Mouse (Mus musculus) stomach, embryonic 16.5 days (tissue): ENCODE data around the gene Chn2. TPM values are rescaled to one million over a fixed set of nuclear protein-coding genes. Genes with fewer than 3 reads are reported as not detected.
A peak's percentile ranks its signal among the peaks of the same experiment; 100 is the strongest.

Experiments
- ATAC-seq: fragments of 200-750 bp; cut with Nextera tagmentation; 2 replicates; pipeline ENCODE4 v1.8.0; 2017; ENCODE audit warnings: moderate number of reproducible peaks, moderate TSS enrichment; ENCODE audit not compliant: insufficient read depth, low FRiP score
- H3K27ac ChIP-seq: fragments of 300-500 bp; sonication (generic); 2 replicates; pipeline ENCODE4 v1.5.1; 2014; ENCODE audit warnings: low read length
- H3K27me3 ChIP-seq: fragments of 300-500 bp; sonication (generic); 2 replicates; pipeline ENCODE4 v1.6.1; 2014; ENCODE audit warnings: low read length, control low read depth, mixed read lengths; ENCODE audit not compliant: control insufficient read depth, insufficient read depth
- H3K36me3 ChIP-seq: fragments of 300-500 bp; sonication (generic); 2 replicates; pipeline ENCODE4 v1.6.1; 2014; ENCODE audit warnings: low read length; ENCODE audit not compliant: control insufficient read depth, insufficient read depth
- H3K4me1 ChIP-seq: fragments of 300-500 bp; sonication (generic); 2 replicates; pipeline ENCODE4 v1.6.1; 2014; ENCODE audit warnings: low read length, control low read depth, mixed read lengths; ENCODE audit not compliant: control insufficient read depth, insufficient read depth
- H3K4me2 ChIP-seq: fragments of 300-500 bp; sonication (generic); 2 replicates; pipeline ENCODE4 v1.6.1; 2014; ENCODE audit warnings: low read depth, low read length, mixed read lengths
- H3K4me3 ChIP-seq: fragments of 300-500 bp; sonication (generic); replicated peaks from 2 replicates; pipeline ENCODE4 v1.5.1; 2014; ENCODE audit warnings: mild to moderate bottlenecking, low read length
- H3K9ac ChIP-seq: fragments of 300-500 bp; sonication (generic); 2 replicates; pipeline ENCODE4 v1.6.1; 2014; ENCODE audit warnings: low read length
- H3K9me3 ChIP-seq: fragments of 300-500 bp; sonication (generic); replicated peaks from 2 replicates; pipeline ENCODE4 v1.6.1; 2016; ENCODE audit warnings: low read length, control low read depth; ENCODE audit not compliant: control insufficient read depth
- WGBS: fragments of 180-500 bp; shearing (Covaris S2); extraction: QIAGEN DNeasy Blood & Tissue Kit; methylation state at CpG from one replicate; pipeline ENCODE4 v1.1.7; 2014; 5-methylcytosine and 5-hydroxymethylcytosine counted together
- polyA plus RNA-seq: library from polyadenylated mRNA; unstranded; fragments of >200 nt; fragmentation: Nextera tagmentation; extraction: Ambion mirVana; gene quantifications from 2 replicates; pipeline ENCODE4 v1.2.1, GENCODE M21; 2015

The Chn2 gene
- polyA plus RNA-seq, 1 experiment from 2014 or later = 16.2 TPM

- Histone ChIP-seq H3K9me3 (no peaks in the 10 kb centered on the region), H3K4me2 (no peak overlapping the region), H3K36me3 (no peaks in the 10 kb centered on the region), H3K4me3 (no peak overlapping the region), H3K27ac (no peak overlapping the region), H3K9ac (no peak overlapping the region), H3K4me1 (no peaks in the 10 kb centered on the region), H3K27me3 (no peaks in the 10 kb centered on the region)
- ATAC-seq = no peak
- whole genome bisulfite sequencing = 48% methylated on average over 4 of the region's 4 CpGs
These were observed 186.0 kb downstream of the Chn2 start for GRCm38 (mm10) chr6:54225327-54225726.

GRCm38 (mm10) chr6:54227061-54227460 lies 187.7 kb downstream of the Chn2 start:
- H3K4me2 ChIP-seq = no peak overlapping the region

GRCm38 (mm10) chr6:54228421-54228820 lies 189.1 kb downstream of the Chn2 start:
- Histone ChIP-seq H3K4me2 (no peak overlapping the region), H3K9me3 (no peaks in the 10 kb centered on the region), H3K4me3 (no peak overlapping the region), H3K27me3 (no peaks in the 10 kb centered on the region), H3K4me1 (no peaks in the 10 kb centered on the region), H3K27ac (no peak overlapping the region), H3K9ac (no peak overlapping the region), H3K36me3 (no peaks in the 10 kb centered on the region)
- WGBS = 71% methylated on average over 9 of the region's 9 CpGs
- ATAC-seq = no peak

More at GRCm38 (mm10) chr6:54227061-54227460, 187.7 kb downstream of the Chn2 start:
- Histone ChIP-seq H3K36me3 (no peaks in the 10 kb centered on the region), H3K9ac (no peak overlapping the region), H3K4me3 (no peak overlapping the region), H3K27ac (no peak overlapping the region), H3K4me1 (no peaks in the 10 kb centered on the region), H3K27me3 (no peaks in the 10 kb centered on the region), H3K9me3 (no peaks in the 10 kb centered on the region)
- ATAC-seq = no peak
- WGBS = 94% methylated on average over 3 of the region's 3 CpGs

- no peaks in the 10 kb centered on the region for H3K36me3 ChIP-seq
- no peaks in the 10 kb centered on the region for H3K27me3 ChIP-seq
- H3K9ac ChIP-seq = no peak overlapping the region
- H3K4me2 ChIP-seq = no peak overlapping the region
- no peak overlapping the region for H3K27ac ChIP-seq
- no peak overlapping the region for H3K4me3 ChIP-seq
- 1% methylated on average over 2 of the region's 2 CpGs for WGBS
- no peaks in the 10 kb centered on the region for H3K9me3 ChIP-seq
- H3K4me1 ChIP-seq = no peaks in the 10 kb centered on the region
- peak; percentile 20; the same call in 1 of the 2 replicates for ATAC-seq
These were observed 189.5 kb downstream of the Chn2 start for GRCm38 (mm10) chr6:54228874-54229273.

GRCm38 (mm10) chr6:54231769-54232558 lies 192.6 kb downstream of the Chn2 start:
- no peak overlapping the region for H3K4me3 ChIP-seq
- H3K4me1 ChIP-seq = no peaks in the 10 kb centered on the region
- no peaks in the 10 kb centered on the region for H3K36me3 ChIP-seq
- H3K27ac ChIP-seq = no peak overlapping the region
- no peaks in the 10 kb centered on the region for H3K9me3 ChIP-seq
- H3K27me3 ChIP-seq = no peaks in the 10 kb centered on the region
- WGBS = 70% methylated on average over 13 of the region's 13 CpGs
- no peak overlapping the region for H3K9ac ChIP-seq
- no peak for ATAC-seq
- no peak overlapping the region for H3K4me2 ChIP-seq

GRCm38 (mm10) chr6:54236441-54236840 lies 197.1 kb downstream of the Chn2 start:
- no peaks in the 10 kb centered on the region for H3K9me3 ChIP-seq
- no peak overlapping the region for H3K27ac ChIP-seq
- no peaks in the 10 kb centered on the region for H3K4me1 ChIP-seq
- ATAC-seq = no peak
- no peak overlapping the region for H3K4me3 ChIP-seq
- no peak overlapping the region for H3K9ac ChIP-seq
- H3K27me3 ChIP-seq = no peaks in the 10 kb centered on the region
- WGBS = 90% methylated on average over 9 of the region's 9 CpGs
- H3K36me3 ChIP-seq = no peaks in the 10 kb centered on the region
- no peak overlapping the region for H3K4me2 ChIP-seq

GRCm38 (mm10) chr6:54241761-54242160 lies 202.4 kb downstream of the Chn2 start:
- no peak overlapping the region for H3K4me3 ChIP-seq
- H3K9me3 ChIP-seq = no peaks in the 10 kb centered on the region
- H3K36me3 ChIP-seq = no peaks in the 10 kb centered on the region
- no peak for ATAC-seq
- no peaks in the 10 kb centered on the region for H3K27me3 ChIP-seq
- no peak overlapping the region for H3K9ac ChIP-seq
- H3K27ac ChIP-seq = no peak overlapping the region
- no peak overlapping the region for H3K4me2 ChIP-seq
- WGBS = 56% methylated on average over 5 of the region's 5 CpGs
- 0 out of 2 replicates have a peak, but pooled peaks cover 6% of the 10 kb centered on the region for H3K4me1 ChIP-seq

GRCm38 (mm10) chr6:54242286-54242685 lies 202.9 kb downstream of the Chn2 start:
- H3K27me3 ChIP-seq = no peaks in the 10 kb centered on the region
- ATAC-seq = no peak
- no peaks in the 10 kb centered on the region for H3K9me3 ChIP-seq
- H3K36me3 ChIP-seq = no peaks in the 10 kb centered on the region
- H3K4me1 ChIP-seq = 0 out of 2 replicates have a peak, but pooled peaks cover 6% of the 10 kb centered on the region
- H3K4me3 ChIP-seq = no peak overlapping the region
- H3K4me2 ChIP-seq = no peak overlapping the region
- WGBS = 53% methylated on average over 9 of the region's 9 CpGs
- H3K27ac ChIP-seq = no peak overlapping the region
- H3K9ac ChIP-seq = no peak overlapping the region

- H3K4me3 ChIP-seq = no peak overlapping the region
- 65% methylated on average over 8 of the region's 8 CpGs for WGBS
- no peaks in the 10 kb centered on the region for H3K27me3 ChIP-seq
- no peak for ATAC-seq
- no peaks in the 10 kb centered on the region for H3K9me3 ChIP-seq
- no peak overlapping the region for H3K27ac ChIP-seq
- H3K36me3 ChIP-seq = no peaks in the 10 kb centered on the region
- no peak overlapping the region for H3K4me2 ChIP-seq
- no peak overlapping the region for H3K9ac ChIP-seq
- H3K4me1 ChIP-seq = 0 out of 2 replicates have a peak, but pooled peaks cover 3% of the 10 kb centered on the region
These were observed 209.2 kb downstream of the Chn2 start for GRCm38 (mm10) chr6:54248354-54249252.
